Mouse (Mus musculus): ENCODE data around the gene Uvrag.
"Not testable (repeated sequence)": the region's sequence is repeated elsewhere in the genome, so short reads cannot be mapped to it uniquely, and the experiment has no call there.

The Uvrag gene

GRCm38 (mm10) chr7:99065920-99066319 lies 75.0 kb downstream of the Uvrag start:
- no peaks in the 10 kb centered on the region for H3K9me3 ChIP-seq (ENCODE audit: low read length)
- H3K4me3 ChIP-seq (replicated peaks; ENCODE audit: low read length): no peak overlapping the region
- peaks cover 19% of the 10 kb centered on the region for H3K4me1 ChIP-seq (replicated peaks; ENCODE audit: low read depth, low read length)
- no peaks in the 10 kb centered on the region for H3K27me3 ChIP-seq (ENCODE audit: insufficient read depth, low read length)
- H3K36me3 ChIP-seq (ENCODE audit: insufficient read depth, low read length): no peaks in the 10 kb centered on the region
- TF ChIP-seq POU5F1 (IDR thresholded peaks at IDR 0.05; ENCODE audit: borderline replicate concordance, low read length) (no peak), NANOG (IDR thresholded peaks at IDR 0.05; ENCODE audit: borderline replicate concordance, low read length) (no peak), CTCF (conservative IDR thresholded peaks at IDR 0.05; ENCODE audit: low read length) (no peak)

- TF ChIP-seq POU5F1 (IDR thresholded peaks at IDR 0.05; ENCODE audit: borderline replicate concordance, low read length) (no peak), NANOG (IDR thresholded peaks at IDR 0.05; ENCODE audit: borderline replicate concordance, low read length) (no peak), CTCF (conservative IDR thresholded peaks at IDR 0.05; ENCODE audit: low read length) (no peak)
- no peaks in the 10 kb centered on the region for H3K9me3 ChIP-seq (ENCODE audit: low read length)
- no peak overlapping the region for H3K4me3 ChIP-seq (replicated peaks; ENCODE audit: low read length)
- peaks cover 19% of the 10 kb centered on the region for H3K4me1 ChIP-seq (replicated peaks; ENCODE audit: low read depth, low read length)
- no peaks in the 10 kb centered on the region for H3K27me3 ChIP-seq (ENCODE audit: insufficient read depth, low read length)
- no peaks in the 10 kb centered on the region for H3K36me3 ChIP-seq (ENCODE audit: insufficient read depth, low read length)
Measured at GRCm38 (mm10) chr7:99065391-99065831, 75.5 kb downstream of the Uvrag start.

DNA sequence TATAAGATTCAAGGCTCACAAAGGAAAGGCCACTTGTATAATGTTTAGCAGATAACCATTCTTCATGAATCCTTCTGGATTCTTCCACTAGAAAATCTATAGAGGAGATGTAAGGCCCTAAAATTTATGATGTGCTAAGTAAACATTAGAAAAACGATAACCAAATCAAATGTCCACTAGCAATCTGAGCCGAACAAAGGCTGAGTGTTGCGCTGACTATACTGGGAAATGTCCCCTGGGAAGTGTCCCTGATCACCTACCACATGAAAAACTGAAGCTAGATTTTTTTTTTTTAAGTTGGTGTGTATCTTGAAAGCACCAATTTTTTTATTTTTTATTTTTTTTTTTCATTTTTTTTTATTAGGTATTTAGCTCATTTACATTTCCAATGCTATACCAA lies 76.1 kb downstream of the Uvrag start:
- Histone ChIP-seq H3K36me3 (ENCODE audit: insufficient read depth, low read length) (no peaks in the 10 kb centered on the region), H3K9me3 (ENCODE audit: low read length) (no peaks in the 10 kb centered on the region), H3K4me3 (replicated peaks; ENCODE audit: low read length) (no peak overlapping the region), H3K27me3 (ENCODE audit: insufficient read depth, low read length) (no peaks in the 10 kb centered on the region), H3K4me1 (replicated peaks; ENCODE audit: low read depth, low read length) (peaks cover 19% of the 10 kb centered on the region)
- TF ChIP-seq CTCF (conservative IDR thresholded peaks at IDR 0.05; ENCODE audit: low read length): no peak
- no peak for TF ChIP-seq NANOG (IDR thresholded peaks at IDR 0.05; ENCODE audit: borderline replicate concordance, low read length)
- TF ChIP-seq POU5F1 (IDR thresholded peaks at IDR 0.05; ENCODE audit: borderline replicate concordance, low read length): no peak

DNA sequence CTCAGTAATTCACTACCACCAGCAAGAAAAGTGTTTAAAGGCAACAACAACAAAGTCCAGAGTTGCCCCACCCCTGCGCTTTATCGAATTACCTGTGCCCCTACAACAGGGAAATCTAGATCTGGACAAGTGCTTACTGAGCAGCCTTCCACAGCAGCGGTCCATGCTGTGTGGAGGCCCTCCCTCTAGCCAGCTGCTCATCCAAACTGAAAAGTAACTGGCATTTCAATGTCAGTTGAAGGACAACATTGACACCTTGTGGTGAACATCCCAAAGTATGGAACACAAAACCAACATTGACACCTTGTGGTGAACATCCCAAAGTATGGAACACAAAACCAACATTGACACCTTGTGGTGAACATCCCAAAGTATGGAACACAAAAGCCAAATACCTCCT lies 78.7 kb downstream of the Uvrag start:
- H3K9me3 ChIP-seq (ENCODE audit: low read length); H3K36me3 ChIP-seq (ENCODE audit: insufficient read depth, low read length); H3K4me3 ChIP-seq (replicated peaks; ENCODE audit: low read length): not testable (repeated sequence)

GRCm38 (mm10) chr7:99061056-99061680 lies 79.8 kb downstream of the Uvrag start:
- Histone ChIP-seq H3K9me3 (ENCODE audit: low read length) (no peaks in the 10 kb centered on the region), H3K4me3 (replicated peaks; ENCODE audit: low read length) (no peak overlapping the region), H3K36me3 (ENCODE audit: insufficient read depth, low read length) (no peaks in the 10 kb centered on the region), H3K27me3 (ENCODE audit: insufficient read depth, low read length) (no peaks in the 10 kb centered on the region), H3K4me1 (replicated peaks; ENCODE audit: low read depth, low read length) (peaks cover 16% of the 10 kb centered on the region)
- TF ChIP-seq NANOG (IDR thresholded peaks at IDR 0.05; ENCODE audit: borderline replicate concordance, low read length): no peak
- TF ChIP-seq CTCF (conservative IDR thresholded peaks at IDR 0.05; ENCODE audit: low read length): no peak
- no peak for TF ChIP-seq POU5F1 (IDR thresholded peaks at IDR 0.05; ENCODE audit: borderline replicate concordance, low read length)

More for the DNA sequence above, 78.7 kb downstream of the Uvrag start:
- H3K27me3 ChIP-seq (ENCODE audit: insufficient read depth, low read length): not testable (repeated sequence)
- H3K4me1 ChIP-seq (replicated peaks; ENCODE audit: low read depth, low read length): peaks cover 19% of the 10 kb centered on the region

DNA sequence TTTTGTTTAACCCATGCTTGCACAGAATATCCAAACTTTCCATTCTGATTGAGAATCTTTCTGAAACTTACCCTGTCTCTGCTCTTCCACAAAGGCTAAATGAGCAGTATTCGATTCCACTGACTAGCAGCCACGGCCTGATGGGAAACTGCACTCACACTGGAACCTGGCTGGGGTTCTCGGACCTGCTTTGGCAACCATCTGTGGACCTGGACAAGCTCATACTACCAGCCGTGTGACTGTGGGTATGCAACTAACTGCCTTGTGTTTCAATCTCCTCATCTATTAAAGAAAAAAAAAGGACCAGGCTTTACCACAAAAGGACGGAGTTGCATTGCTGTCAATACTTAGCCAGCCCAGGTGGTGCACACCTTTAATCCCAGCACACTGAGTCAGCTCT lies 80.5 kb downstream of the Uvrag start:
- H3K36me3 ChIP-seq (ENCODE audit: insufficient read depth, low read length): peaks cover 4% of the 10 kb centered on the region; the same call in 1 of the 2 replicates
- no peak for TF ChIP-seq POU5F1 (IDR thresholded peaks at IDR 0.05; ENCODE audit: borderline replicate concordance, low read length)
- TF ChIP-seq NANOG (IDR thresholded peaks at IDR 0.05; ENCODE audit: borderline replicate concordance, low read length): no peak
- no peak for TF ChIP-seq CTCF (conservative IDR thresholded peaks at IDR 0.05; ENCODE audit: low read length)
- peaks cover 10% of the 10 kb centered on the region for H3K4me1 ChIP-seq (replicated peaks; ENCODE audit: low read depth, low read length)

DNA sequence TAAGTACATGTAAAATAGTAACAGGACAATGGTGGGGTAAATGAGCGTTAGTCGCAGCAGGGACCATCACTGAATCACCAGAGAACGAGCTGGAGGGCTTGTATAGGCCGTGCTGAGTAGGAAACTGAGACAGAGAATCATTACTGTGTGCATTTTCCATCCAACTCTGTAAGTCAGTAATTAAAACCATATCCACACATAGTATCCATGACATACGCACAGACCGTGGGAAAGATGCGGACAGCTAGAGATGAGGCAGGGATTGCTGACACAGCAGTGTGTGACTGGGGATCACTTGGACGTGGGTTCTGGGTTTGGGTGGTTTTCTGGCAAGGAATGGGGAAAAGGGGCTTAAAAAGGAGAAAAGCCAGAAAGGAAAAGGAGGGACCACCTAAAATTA lies 81.0 kb downstream of the Uvrag start:
- Histone ChIP-seq H3K4me3 (replicated peaks; ENCODE audit: low read length) (no peak overlapping the region), H3K9me3 (ENCODE audit: low read length) (no peaks in the 10 kb centered on the region), H3K36me3 (ENCODE audit: insufficient read depth, low read length) (peaks cover 6% of the 10 kb centered on the region; the same call in 1 of the 2 replicates), H3K4me1 (replicated peaks; ENCODE audit: low read depth, low read length) (peaks cover 8% of the 10 kb centered on the region; the same call in 1 of the 2 replicates), H3K27me3 (ENCODE audit: insufficient read depth, low read length) (no peaks in the 10 kb centered on the region)
- TF ChIP-seq CTCF (conservative IDR thresholded peaks at IDR 0.05; ENCODE audit: low read length): no peak
- TF ChIP-seq NANOG (IDR thresholded peaks at IDR 0.05; ENCODE audit: borderline replicate concordance, low read length): no peak

More for the DNA sequence above, 80.5 kb downstream of the Uvrag start:
- Histone ChIP-seq H3K4me3 (replicated peaks; ENCODE audit: low read length) (no peak overlapping the region), H3K27me3 (ENCODE audit: insufficient read depth, low read length) (no peaks in the 10 kb centered on the region), H3K9me3 (ENCODE audit: low read length) (no peaks in the 10 kb centered on the region)

DNA sequence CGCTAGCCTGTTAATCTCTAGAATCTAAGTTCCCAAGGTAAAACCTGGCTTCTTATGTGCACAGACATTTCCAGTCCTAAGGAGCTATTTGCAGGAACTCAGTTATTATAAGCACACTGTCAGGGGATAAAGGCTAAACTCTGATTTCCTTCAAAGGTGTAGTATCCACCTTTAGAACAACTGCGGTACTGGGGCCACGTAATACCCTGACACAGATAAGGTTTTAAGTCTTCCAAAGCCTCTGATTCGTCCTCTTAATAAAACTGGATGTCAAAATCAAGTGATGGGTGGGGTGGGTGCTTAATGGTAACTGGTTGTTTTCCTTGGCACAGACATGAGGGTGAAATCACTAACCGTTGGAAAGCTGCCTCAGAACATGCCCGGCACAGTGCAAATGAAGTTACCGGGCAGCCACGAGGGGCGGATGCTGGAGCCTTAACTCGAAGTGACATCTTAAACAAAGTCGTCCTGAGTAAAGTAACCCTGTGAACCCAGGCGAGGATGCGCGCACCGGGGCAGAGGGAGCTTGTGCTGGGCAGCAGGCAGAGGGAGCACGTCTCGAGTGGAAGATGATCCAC lies 83.8 kb downstream of the Uvrag start:
- H3K27me3 ChIP-seq (ENCODE audit: insufficient read depth, low read length): no peaks in the 10 kb centered on the region
- H3K9me3 ChIP-seq (ENCODE audit: low read length): peaks cover 8% of the 10 kb centered on the region
- TF ChIP-seq CTCF (conservative IDR thresholded peaks at IDR 0.05; ENCODE audit: low read length): no peak
- H3K4me1 ChIP-seq (replicated peaks; ENCODE audit: low read depth, low read length): peaks cover 6% of the 10 kb centered on the region; the same call in 1 of the 2 replicates
- no peak overlapping the region for H3K4me3 ChIP-seq (replicated peaks; ENCODE audit: low read length)
- peaks cover 6% of the 10 kb centered on the region; the same call in 1 of the 2 replicates for H3K36me3 ChIP-seq (ENCODE audit: insufficient read depth, low read length)

GRCm38 (mm10) chr7:99053626-99054025 lies 87.3 kb downstream of the Uvrag start:
- Histone ChIP-seq H3K36me3 (ENCODE audit: insufficient read depth, low read length) (peaks cover 14% of the 10 kb centered on the region; the same call in 1 of the 2 replicates), H3K4me3 (replicated peaks; ENCODE audit: low read length) (no peak overlapping the region), H3K27me3 (ENCODE audit: insufficient read depth, low read length) (no peaks in the 10 kb centered on the region), H3K4me1 (replicated peaks; ENCODE audit: low read depth, low read length) (no peaks in the 10 kb centered on the region), H3K9me3 (ENCODE audit: low read length) (peaks cover 8% of the 10 kb centered on the region)
- no peak for TF ChIP-seq CTCF (conservative IDR thresholded peaks at IDR 0.05; ENCODE audit: low read length)
- TF ChIP-seq POU5F1 (IDR thresholded peaks at IDR 0.05; ENCODE audit: borderline replicate concordance, low read length): no peak
- TF ChIP-seq NANOG (IDR thresholded peaks at IDR 0.05; ENCODE audit: borderline replicate concordance, low read length): no peak
